Mouse (Mus musculus): ENCODE measurements around the gene Gprin2.

- TF ChIP-seq CTCF (IDR thresholded peaks at IDR 0.05; ENCODE audit: control insufficient read depth, insufficient read depth, low read length), result no peak
- TF ChIP-seq POLR2A (IDR thresholded peaks at IDR 0.05; ENCODE audit: borderline replicate concordance, control insufficient read depth, low read depth, low read length), result no peak
Observed at GRCm38 (mm10) chr14:34200738-34201230, 669 bp downstream of the Gprin2 start.
